ENCODE assay signal across 8 mouse cellular contexts in genomic region chr7:140922398-140923069, GRCm38 (mm10). TPM values are rescaled to one million over a fixed set of nuclear protein-coding genes. Genes with fewer than 3 reads are reported as not detected.
A peak's percentile ranks its signal among the peaks of the same experiment; 100 is the strongest.
DNase-seq lines count a peak whose midpoint lies in the region; ATAC-seq and TF ChIP-seq lines count a peak whose summit lies in the region.

No protein-coding gene starts in this region.

- H3K9ac ChIP-seq in ES-Bruce4 (ENCODE audit: low read depth, poor library complexity, severe bottlenecking): peak overlapping the region; percentile 11; the same call in 1 of the 2 replicates
- no peak overlapping the region; the same call in 1 of the 2 replicates for H3K9ac ChIP-seq in heart, embryonic 15.5 days
- H3K9ac ChIP-seq in kidney, postnatal 0 days (ENCODE audit: low read depth, low read length): no peak overlapping the region

- ATAC-seq in heart, embryonic 15.5 days (replicated peaks; ENCODE audit: insufficient number of reproducible peaks, insufficient read depth, low FRiP score, low read depth): no peak
- ATAC-seq in kidney, postnatal 0 days (replicated peaks; ENCODE audit: low FRiP score, low read depth): peak; percentile 85
- peak; percentile 58 for ATAC-seq in megakaryocyte, adult 5-6 weeks (ENCODE audit: poor library complexity, severe bottlenecking)

- peak; percentile 27 for DNase-seq in CD4-positive helper T cell, adult 2 months (ENCODE audit: low read depth, low spot score)
- DNase-seq in kidney, postnatal 0 days (ENCODE audit: low spot score): peak; percentile 67
- DNase-seq in splenic B cell, adult 2 months (ENCODE audit: low read depth, low spot score): peak; percentile 29
- DNase-seq in adipocyte (ENCODE audit: low spot score): no peak

- peak overlapping the region; percentile 55 for H3K4me2 ChIP-seq in heart, embryonic 15.5 days
- peak overlapping the region; percentile 58 for H3K4me2 ChIP-seq in kidney, postnatal 0 days (ENCODE audit: low read length)

- H3K4me3 ChIP-seq in ES-Bruce4 (ENCODE audit: low read depth, low read length): peak overlapping the region; percentile 53
- peak overlapping the region; percentile 21 for H3K4me3 ChIP-seq in cortical plate, adult 2 months (ENCODE audit: insufficient read depth, low read length)
- peak overlapping the region; percentile 39 for H3K4me3 ChIP-seq in heart, embryonic 15.5 days
- peak overlapping the region; percentile 6 for H3K4me3 ChIP-seq in kidney, postnatal 0 days (replicated peaks; ENCODE audit: low read depth, low read length)

- H3K27me3 ChIP-seq in ES-Bruce4 (ENCODE audit: control insufficient read depth, insufficient read depth, low read length, poor library complexity, severe bottlenecking): no peaks in the 10 kb centered on the region
- H3K27me3 ChIP-seq in heart, embryonic 15.5 days: peaks cover 76% of the 10 kb centered on the region
- H3K27me3 ChIP-seq in kidney, postnatal 0 days (ENCODE audit: insufficient read depth, low read length): peaks cover 30% of the 10 kb centered on the region
- H3K27me3 ChIP-seq in splenic B cell, adult 2 months (ENCODE audit: control insufficient read depth, insufficient read depth, low read length, poor library complexity, severe bottlenecking): no peaks in the 10 kb centered on the region

- no peak overlapping the region for H3K27ac ChIP-seq in ES-Bruce4 (ENCODE audit: insufficient read depth, low read length)
- H3K27ac ChIP-seq in cortical plate, adult 2 months (ENCODE audit: insufficient read depth, low read length): no peak overlapping the region
- no peak overlapping the region for H3K27ac ChIP-seq in heart, embryonic 15.5 days
- no peak overlapping the region for H3K27ac ChIP-seq in kidney, postnatal 0 days

- no peak for TF ChIP-seq POLR2A in ES-Bruce4 (IDR thresholded peaks at IDR 0.05; ENCODE audit: insufficient read depth, low read length)
- TF ChIP-seq POLR2A in cortical plate, adult 2 months (IDR thresholded peaks at IDR 0.05; ENCODE audit: extremely low read depth, insufficient read depth, low read length): no peak

- WGBS in heart, embryonic 15.5 days: under 1% methylated on average over 49 of the region's 49 CpGs
- under 1% methylated on average over 49 of the region's 49 CpGs for WGBS in kidney, postnatal 0 days

- no peak for TF ChIP-seq EP300 in ES-Bruce4 (IDR thresholded peaks at IDR 0.05; ENCODE audit: insufficient read depth, low read depth, low read length)

- H3K9me3 ChIP-seq in ES-Bruce4 (replicated peaks; ENCODE audit: control insufficient read depth, insufficient read depth, low read length, poor library complexity, severe bottlenecking): no peaks in the 10 kb centered on the region
- no peaks in the 10 kb centered on the region for H3K9me3 ChIP-seq in heart, embryonic 15.5 days (replicated peaks)
- no peaks in the 10 kb centered on the region for H3K9me3 ChIP-seq in kidney, postnatal 0 days (replicated peaks; ENCODE audit: low read length)

- no peaks in the 10 kb centered on the region for H3K4me1 ChIP-seq in ES-Bruce4 (ENCODE audit: control insufficient read depth, insufficient read depth, low read length)
- no peaks in the 10 kb centered on the region for H3K4me1 ChIP-seq in cortical plate, adult 2 months (ENCODE audit: control insufficient read depth, insufficient read depth, low read length)
- peaks cover 14% of the 10 kb centered on the region for H3K4me1 ChIP-seq in heart, embryonic 15.5 days (replicated peaks)
- no peaks in the 10 kb centered on the region; the same call in 1 of the 2 replicates for H3K4me1 ChIP-seq in kidney, postnatal 0 days (replicated peaks; ENCODE audit: insufficient read depth, low read length)

- no peak for TF ChIP-seq CTCF in ES-Bruce4 (IDR thresholded peaks at IDR 0.05; ENCODE audit: low read depth, low read length)
- no peak for TF ChIP-seq CTCF in cortical plate, adult 2 months (IDR thresholded peaks at IDR 0.05; ENCODE audit: extremely low read depth, insufficient read depth, low read length)
- no peak for TF ChIP-seq CTCF in kidney, postnatal 0 days (IDR thresholded peaks at IDR 0.05; ENCODE audit: low read depth)

- H3K36me3 ChIP-seq in ES-Bruce4 (ENCODE audit: control insufficient read depth, insufficient read depth, low read length, poor library complexity, severe bottlenecking): no peaks in the 10 kb centered on the region
- no peaks in the 10 kb centered on the region for H3K36me3 ChIP-seq in heart, embryonic 15.5 days
- H3K36me3 ChIP-seq in kidney, postnatal 0 days (ENCODE audit: insufficient read depth, low read length): no peaks in the 10 kb centered on the region
- H3K36me3 ChIP-seq in splenic B cell, adult 2 months (ENCODE audit: control insufficient read depth, insufficient read depth, low read length, poor library complexity, severe bottlenecking): no peaks in the 10 kb centered on the region

RNA-seq across cellular contexts. Expression of gene Nlrp6, which starts 1.8 kb away (rescaled TPM):
- polyA plus RNA-seq in ES-Bruce4 (2011; ENCODE audit: insufficient read depth, insufficient read length, low read depth, missing spikeins): not detected in 2 replicates
- polyA plus RNA-seq in cortical plate, adult 2 months (2012; rRNA removed): 0.44 and 0.54 TPM in 2 replicates
- polyA plus RNA-seq in heart, embryonic 15.5 days (2015; fragmentation: Nextera tagmentation; extraction: Ambion mirVana): 0.24 and 2.8 TPM in 2 replicates
- 2.1 and 2.6 TPM in 2 replicates for polyA plus RNA-seq in kidney, postnatal 0 days (2015; fragmentation: Nextera tagmentation; extraction: Ambion mirVana)
- total RNA-seq in megakaryocyte, adult 5-6 weeks (2015): not detected in 2 replicates
- total RNA-seq in megakaryocyte, adult 5-6 weeks (2017): not detected in 2 replicates

RNA-seq across cellular contexts. Expression of gene Pgghg, which starts 18.7 kb away (rescaled TPM):
- 9.4 and 9.7 TPM in 2 replicates for polyA plus RNA-seq in ES-Bruce4 (2011; ENCODE audit: insufficient read depth, insufficient read length, low read depth, missing spikeins)
- polyA plus RNA-seq in cortical plate, adult 2 months (2012; rRNA removed): 8.0 and 8.5 TPM in 2 replicates
- 9.3 and 15.5 TPM in 2 replicates for polyA plus RNA-seq in heart, embryonic 15.5 days (2015; fragmentation: Nextera tagmentation; extraction: Ambion mirVana)
- 20.3 and 20.7 TPM in 2 replicates for polyA plus RNA-seq in kidney, postnatal 0 days (2015; fragmentation: Nextera tagmentation; extraction: Ambion mirVana)
- 8.7 and 9.3 TPM in 2 replicates for total RNA-seq in megakaryocyte, adult 5-6 weeks (2015)
- total RNA-seq in megakaryocyte, adult 5-6 weeks (2017): 7.8 and 10.2 TPM in 2 replicates

RNA-seq across cellular contexts. Expression of gene Cox8b, which starts 22.3 kb away (rescaled TPM):
- polyA plus RNA-seq in ES-Bruce4 (2011; ENCODE audit: insufficient read depth, insufficient read length, low read depth, missing spikeins): not detected in 2 replicates
- polyA plus RNA-seq in cortical plate, adult 2 months (2012; rRNA removed): 1.2 and 1.3 TPM in 2 replicates
- polyA plus RNA-seq in heart, embryonic 15.5 days (2015; fragmentation: Nextera tagmentation; extraction: Ambion mirVana): 309 and 515 TPM in 2 replicates
- 0.39 and 0.47 TPM in 2 replicates for polyA plus RNA-seq in kidney, postnatal 0 days (2015; fragmentation: Nextera tagmentation; extraction: Ambion mirVana)
- total RNA-seq in megakaryocyte, adult 5-6 weeks (2015): not detected in 2 replicates
- total RNA-seq in megakaryocyte, adult 5-6 weeks (2017): not detected in 2 replicates

RNA-seq across cellular contexts. Expression of gene Ifitm5, which starts 27.6 kb away (rescaled TPM):
- 1.8 and 3.9 TPM in 2 replicates for polyA plus RNA-seq in ES-Bruce4 (2011; ENCODE audit: insufficient read depth, insufficient read length, low read depth, missing spikeins)
- 0.15 TPM in 1 of 2 replicates, not detected in the other for polyA plus RNA-seq in cortical plate, adult 2 months (2012; rRNA removed)
- 1.6 and 2.5 TPM in 2 replicates for polyA plus RNA-seq in heart, embryonic 15.5 days (2015; fragmentation: Nextera tagmentation; extraction: Ambion mirVana)
- polyA plus RNA-seq in kidney, postnatal 0 days (2015; fragmentation: Nextera tagmentation; extraction: Ambion mirVana): 1.5 and 2.2 TPM in 2 replicates
- total RNA-seq in megakaryocyte, adult 5-6 weeks (2015): 0.78 and 2.3 TPM in 2 replicates
- 1.3 TPM in 1 of 2 replicates, not detected in the other for total RNA-seq in megakaryocyte, adult 5-6 weeks (2017)

RNA-seq across cellular contexts. Expression of gene Gm45717, which starts 33.2 kb away (rescaled TPM):
- 3.1 TPM in 1 of 2 replicates, not detected in the other for polyA plus RNA-seq in ES-Bruce4 (2011; ENCODE audit: insufficient read depth, insufficient read length, low read depth, missing spikeins)
- polyA plus RNA-seq in cortical plate, adult 2 months (2012; rRNA removed): not detected in 2 replicates
- polyA plus RNA-seq in heart, embryonic 15.5 days (2015; fragmentation: Nextera tagmentation; extraction: Ambion mirVana): not detected in 2 replicates
- polyA plus RNA-seq in kidney, postnatal 0 days (2015; fragmentation: Nextera tagmentation; extraction: Ambion mirVana): 0.45 and 0.68 TPM in 2 replicates
- not detected in 2 replicates for total RNA-seq in megakaryocyte, adult 5-6 weeks (2015)
- 0.88 TPM in 1 of 2 replicates, not detected in the other for total RNA-seq in megakaryocyte, adult 5-6 weeks (2017)

Comparison
In these comparisons a context has a peak if more than half of its experiments do, and no peak if none do; other contexts are left out.
1. RNA of gene Cox8b, which starts 22.3 kb away (polyA plus RNA-seq): 309 to 515 TPM in heart, embryonic 15.5 days; 1.2 to 1.3 TPM in cortical plate, adult 2 months, 0.39 to 0.47 TPM in kidney, postnatal 0 days and not detected in ES-Bruce4; every median in the first group is over 100 times any median in the second.
2. Peak in every context shown above with its lines, with median percentiles within 50 percentile points of each other: H3K4me3 ChIP-seq.